Mouse (Mus musculus) MEL (cell line): ENCODE measurements around the gene Adgrb3. TPM values are rescaled to one million over a fixed set of nuclear protein-coding genes. Genes with fewer than 3 reads are reported as not detected.

Experiments
- DNase-seq: peaks from one replicate; pipeline ENCODE4 v3.0.0; 2011; ENCODE audit warnings: low read depth, low spot score
- H3K27ac ChIP-seq: 2 replicates; pipeline ENCODE4 v1.5.1; 2012; ENCODE audit warnings: low read depth, mild to moderate bottlenecking, control low read depth, low read length, moderate library complexity; ENCODE audit not compliant: control insufficient read depth
- H3K27me3 ChIP-seq, 2 experiments: fragments of 150-350 bp in 1 of 2; sonication (generic) in 1 of 2; 2 replicates each; pipeline ENCODE4 v1.6.1; 2012; ENCODE audit warnings: low read length in 2 of 2, mild to moderate bottlenecking in 2 of 2, improper control_type of control experiment in 1 of 2, moderate library complexity in 1 of 2; ENCODE audit not compliant: insufficient read depth in 2 of 2, control insufficient read depth in 1 of 2
- H3K36me3 ChIP-seq, 2 experiments: 2 replicates each; pipeline ENCODE4 v1.6.1; 2012 to 2014; ENCODE audit warnings: low read length in 2 of 2, improper control_type of control experiment in 1 of 2, inconsistent platforms in 1 of 2, mild to moderate bottlenecking in 1 of 2; ENCODE audit not compliant: insufficient read depth in 2 of 2, control insufficient read depth in 1 of 2
- H3K4me1 ChIP-seq, 2 experiments: fragments of 150-350 bp in 1 of 2; sonication (generic) in 1 of 2; 2 replicates each; pipeline ENCODE4 v1.6.1; 2012; ENCODE audit warnings: low read length in 2 of 2, improper control_type of control experiment in 1 of 2, mild to moderate bottlenecking in 1 of 2; ENCODE audit not compliant: insufficient read depth in 2 of 2, control insufficient read depth in 1 of 2
- H3K4me3 ChIP-seq, 2 experiments: fragments of 150-350 bp in 1 of 2; sonication (generic) in 1 of 2; 2 replicates each; pipeline ENCODE4 v1.5.1; 2012; ENCODE audit warnings: low read depth in 2 of 2, low read length in 2 of 2, mild to moderate bottlenecking in 2 of 2, moderate library complexity in 2 of 2, control low read depth in 1 of 2, improper control_type of control experiment in 1 of 2; ENCODE audit not compliant: control insufficient read depth in 1 of 2, insufficient read depth in 1 of 2
- H3K79me2 ChIP-seq: 2 replicates; pipeline ENCODE4 v1.6.1; 2012; ENCODE audit warnings: mild to moderate bottlenecking, low read length, moderate library complexity; ENCODE audit not compliant: control insufficient read depth, poor library complexity, insufficient read depth
- H3K9ac ChIP-seq: 2 replicates; pipeline ENCODE4 v1.6.1; 2012; ENCODE audit warnings: low read depth, mild to moderate bottlenecking, control low read depth, low read length, moderate library complexity; ENCODE audit not compliant: control insufficient read depth, poor library complexity, severe bottlenecking
- H3K9me3 ChIP-seq: fragments of 150-350 bp; sonication (generic); replicated peaks from 2 replicates; pipeline ENCODE4 v1.6.1; 2012; ENCODE audit warnings: mild to moderate bottlenecking, low read length, improper control_type of control experiment, moderate library complexity; ENCODE audit not compliant: insufficient read depth
- CHD1 ChIP-seq: IDR thresholded peaks from 2 replicates; pipeline ENCODE4 v1.6.1; 2012; ENCODE audit warnings: low read depth, mild to moderate bottlenecking, inconsistent platforms, low read length, improper control_type of control experiment
- E2F4 ChIP-seq: IDR thresholded peaks from 2 replicates; pipeline ENCODE4 v1.6.1; 2011; ENCODE audit warnings: low read depth, low read length, improper control_type of control experiment, borderline replicate concordance
- GABPA ChIP-seq: IDR thresholded peaks from 2 replicates; pipeline ENCODE4 v1.6.1; 2012; ENCODE audit warnings: low read depth, mild to moderate bottlenecking, inconsistent platforms, low read length, improper control_type of control experiment, moderate library complexity
- KAT2A ChIP-seq: conservative IDR thresholded peaks from 2 replicates; pipeline ENCODE4 v1.6.1; 2012; ENCODE audit warnings: low read depth, low read length, improper control_type of control experiment, inconsistent platforms
- MAX ChIP-seq: IDR thresholded peaks from 2 replicates; pipeline ENCODE4 v1.6.1; 2011; ENCODE audit warnings: low read length, improper control_type of control experiment
- MAZ ChIP-seq: IDR thresholded peaks from 2 replicates; pipeline ENCODE4 v1.6.1; 2012; ENCODE audit warnings: low read depth, mild to moderate bottlenecking, inconsistent platforms, low read length, improper control_type of control experiment
- MXI1 ChIP-seq: IDR thresholded peaks from 2 replicates; pipeline ENCODE4 v1.6.1; 2011; ENCODE audit warnings: mild to moderate bottlenecking, low read depth, low read length, improper control_type of control experiment
- NRF1 ChIP-seq: IDR thresholded peaks from 2 replicates; pipeline ENCODE4 v1.6.1; 2014; ENCODE audit warnings: low read depth, mild to moderate bottlenecking, inconsistent platforms, low read length, improper control_type of control experiment, moderate library complexity; ENCODE audit not compliant: poor library complexity, insufficient read depth, severe bottlenecking
- POLR2A ChIP-seq, 2 experiments: IDR thresholded peaks; 2 replicates each; pipeline ENCODE4 v1.6.1; 2011 to 2012; ENCODE audit warnings: low read length in 2 of 2, mild to moderate bottlenecking in 2 of 2, control low read depth in 1 of 2, improper control_type of control experiment in 1 of 2, low read depth in 1 of 2, moderate library complexity in 1 of 2; ENCODE audit not compliant: control insufficient read depth in 1 of 2, insufficient read depth in 1 of 2, poor library complexity in 1 of 2
- POLR2AphosphoS2 ChIP-seq: IDR thresholded peaks from 2 replicates; pipeline ENCODE4 v1.6.1; 2011; ENCODE audit warnings: low read length, improper control_type of control experiment
- POLR2AphosphoS5 ChIP-seq: IDR thresholded peaks from 2 replicates; pipeline ENCODE4 v1.6.1; 2012; ENCODE audit warnings: low read depth, borderline replicate concordance, mild to moderate bottlenecking, inconsistent platforms, low read length, moderate library complexity, mixed read lengths
- RAD21 ChIP-seq: IDR thresholded peaks from 2 replicates; pipeline ENCODE4 v1.6.1; 2011; ENCODE audit warnings: mild to moderate bottlenecking, low read depth, low read length, improper control_type of control experiment
- SIN3A ChIP-seq: IDR thresholded peaks from 2 replicates; pipeline ENCODE4 v1.6.1; 2012; ENCODE audit warnings: low read length, improper control_type of control experiment, inconsistent platforms
- SMC3 ChIP-seq: IDR thresholded peaks from 2 replicates; pipeline ENCODE4 v1.6.1; 2011; ENCODE audit warnings: low read depth, low read length, improper control_type of control experiment
- TAL1 ChIP-seq: IDR thresholded peaks from 2 replicates; pipeline ENCODE4 v1.6.1; 2012; ENCODE audit warnings: mild to moderate bottlenecking, inconsistent platforms, low read length, moderate library complexity, mixed read lengths
- TCF12 ChIP-seq: IDR thresholded peaks from 2 replicates; pipeline ENCODE4 v1.6.1; 2014; ENCODE audit warnings: low read depth, mild to moderate bottlenecking, inconsistent platforms, low read length, improper control_type of control experiment, moderate library complexity
- ZKSCAN1 ChIP-seq: IDR thresholded peaks from 2 replicates; pipeline ENCODE4 v1.6.1; 2012; ENCODE audit warnings: low read depth, mild to moderate bottlenecking, inconsistent platforms, low read length, improper control_type of control experiment, moderate library complexity
- ZNF384 ChIP-seq: IDR thresholded peaks from 2 replicates; pipeline ENCODE4 v1.6.1; 2012; ENCODE audit warnings: low read depth, mild to moderate bottlenecking, inconsistent platforms, low read length, improper control_type of control experiment
- polyA plus RNA-seq, 2 experiments: library from polyadenylated mRNA; stranded (reverse) in 1 of 2; unstranded in 1 of 2; fragments of >175 nt in 1 of 2; fragments of >200 nt in 1 of 2; gene quantifications; 2 replicates each; pipeline versions ENCODE4 v1.2.1 to v1.2.4; 2012; ENCODE audit warnings: low replicate concordance in 2 of 2, low read depth in 1 of 2; ENCODE audit not compliant: insufficient read length in 2 of 2, insufficient read depth in 1 of 2, missing spikeins in 1 of 2
- total RNA-seq: library from RNA; depleted of rRNA; stranded (reverse); fragments of 300-350 nt; gene quantifications from 2 replicates; pipeline ENCODE4 v1.2.3, GENCODE M21; 2012

Gene Adgrb3
- total and polyA plus RNA-seq, 3 experiments: not detected

DNA sequence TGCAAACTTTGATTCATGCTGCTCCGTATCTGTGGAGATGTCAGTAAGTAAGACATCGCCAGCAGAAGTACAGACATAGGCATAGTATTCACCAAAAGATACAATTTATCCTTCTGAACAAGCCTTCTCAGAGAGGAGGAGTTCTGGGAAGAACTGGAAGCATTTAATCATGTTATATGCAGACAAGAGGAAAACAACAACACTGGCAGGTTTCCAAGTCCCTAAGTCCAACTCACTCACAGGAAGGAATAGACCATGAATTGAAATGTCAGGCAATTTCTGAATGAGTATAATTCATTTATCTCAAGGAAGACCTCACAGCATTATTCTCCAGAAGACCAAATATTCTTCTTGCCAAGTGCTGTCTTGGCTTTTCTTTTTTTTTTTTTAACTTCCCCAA lies 408.8 kb downstream of the Adgrb3 start:
- H3K4me3 ChIP-seq: no peak overlapping the region
- no peaks in the 10 kb centered on the region for H3K9me3 ChIP-seq
- H3K27me3 ChIP-seq: no peaks in the 10 kb centered on the region
- H3K79me2 ChIP-seq: no peaks in the 10 kb centered on the region
- no peak overlapping the region for H3K9ac ChIP-seq
- TF ChIP-seq NRF1: no peak
- TF ChIP-seq POLR2A (IDR thresholded peaks at IDR 0.05; ENCODE audit: control insufficient read depth in 1 of 2, insufficient read depth in 1 of 2, low read depth in 1 of 2, low read length in 2 of 2, poor library complexity in 1 of 2): no peak
- TF ChIP-seq SIN3A: no peak
- TF ChIP-seq ZKSCAN1: no peak
- TF ChIP-seq TCF12: no peak
- TF ChIP-seq E2F4: no peak
- no peak for TF ChIP-seq TAL1
- TF ChIP-seq SMC3: no peak
- no peak for TF ChIP-seq KAT2A
- TF ChIP-seq POLR2AphosphoS5: no peak
- TF ChIP-seq MAZ: no peak
- no peak for TF ChIP-seq MAX
- no peak for TF ChIP-seq MXI1
- TF ChIP-seq RAD21: no peak
- TF ChIP-seq CHD1: no peak
- TF ChIP-seq ZNF384: no peak
- no peak overlapping the region for H3K27ac ChIP-seq
- no peaks in the 10 kb centered on the region for H3K36me3 ChIP-seq
- no peaks in the 10 kb centered on the region for H3K4me1 ChIP-seq
- no peak for DNase-seq

DNA sequence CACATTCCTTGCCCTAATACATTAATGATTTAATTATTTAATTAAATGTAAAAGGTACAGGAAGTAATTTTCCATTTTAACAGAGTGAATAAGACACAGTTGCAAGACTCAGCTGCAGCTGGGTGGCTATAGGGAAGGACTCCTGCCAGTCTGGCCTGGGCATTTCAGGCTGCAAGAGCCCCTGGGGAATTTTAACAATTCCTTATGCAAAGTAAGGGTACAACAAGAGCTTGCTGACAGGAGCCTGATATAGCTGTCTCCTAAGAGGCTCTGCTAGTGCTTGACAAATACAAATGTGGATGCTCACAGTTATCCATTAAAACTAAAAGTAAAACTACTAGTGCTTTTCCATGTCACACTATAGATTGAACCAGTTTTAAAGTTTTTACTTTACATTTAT lies 410.1 kb downstream of the Adgrb3 start:
- H3K9ac ChIP-seq: no peak overlapping the region
- no peak overlapping the region for H3K4me3 ChIP-seq
- no peaks in the 10 kb centered on the region for H3K36me3 ChIP-seq
- TF ChIP-seq GABPA (no peak), POLR2AphosphoS2 (no peak), RAD21 (no peak)
- H3K79me2 ChIP-seq: no peaks in the 10 kb centered on the region
- no peak overlapping the region for H3K27ac ChIP-seq
- no peaks in the 10 kb centered on the region for H3K4me1 ChIP-seq
- DNase-seq: no peak
- no peaks in the 10 kb centered on the region for H3K27me3 ChIP-seq
- H3K9me3 ChIP-seq: no peaks in the 10 kb centered on the region
